Mouse (Mus musculus): ENCODE results near the gene Jakmip3. TPM values are rescaled to one million over a fixed set of nuclear protein-coding genes. Genes with fewer than 3 reads are reported as not detected.

The Jakmip3 gene
- polyA plus RNA-seq, 1 experiment from 2014 or later, result 11.7 TPM

Other genes starting within 250 kb of the Jakmip3 start
- 80.1 and 88.2 TPM in 2 replicates for gene Ppp2r2d, start 94.7 kb upstream of the Jakmip3 start, polyA plus RNA-seq (2015; fragmentation: Nextera tagmentation; extraction: Ambion mirVana)
- 31.5 and 38.2 TPM in 2 replicates for gene Mapk1ip1, start 94.5 kb upstream of the Jakmip3 start, polyA plus RNA-seq (2015; fragmentation: Nextera tagmentation; extraction: Ambion mirVana)
- 128 and 131 TPM in 2 replicates for gene Bnip3, start 31.2 kb upstream of the Jakmip3 start, polyA plus RNA-seq (2015; fragmentation: Nextera tagmentation; extraction: Ambion mirVana)
- gene Dpysl4, start 145.3 kb downstream of the Jakmip3 start, polyA plus RNA-seq (2015; fragmentation: Nextera tagmentation; extraction: Ambion mirVana), result 153 and 181 TPM in 2 replicates

Measured in neural tube, embryonic 15.5 days (tissue).